Mouse (Mus musculus) left cerebral cortex, postnatal 36 days (tissue): ENCODE measurements around the gene Hoxc11. TPM values are rescaled to one million over a fixed set of nuclear protein-coding genes. Genes with fewer than 3 reads are reported as not detected.

Experiments used
- DNase-seq, 2 experiments: peaks; one replicate each; pipeline ENCODE4 v3.0.0; 2021 to 2022; ENCODE audit warnings: low spot score in 2 of 2, mixed read lengths in 1 of 2
- intact Hi-C: fragments of 180-260 bp; cut with DNase I; formaldehyde crosslinking; loops from one replicate; pipeline ENCODE4 v1.15.1; 2025
- total RNA-seq, 2 experiments: library from RNA; stranded (reverse); gene quantifications; 2 replicates each; pipeline ENCODE4 v1.2.3; 2021

Hoxc11 gene
- total RNA-seq, 2 experiments from 2014 or later: not detected

- DNase-seq: no peak
- intact Hi-C loops: no loop called here
Measured at GRCm38 (mm10) chr15:102962492-102962891, 8.3 kb downstream of the Hoxc11 start.

DNA sequence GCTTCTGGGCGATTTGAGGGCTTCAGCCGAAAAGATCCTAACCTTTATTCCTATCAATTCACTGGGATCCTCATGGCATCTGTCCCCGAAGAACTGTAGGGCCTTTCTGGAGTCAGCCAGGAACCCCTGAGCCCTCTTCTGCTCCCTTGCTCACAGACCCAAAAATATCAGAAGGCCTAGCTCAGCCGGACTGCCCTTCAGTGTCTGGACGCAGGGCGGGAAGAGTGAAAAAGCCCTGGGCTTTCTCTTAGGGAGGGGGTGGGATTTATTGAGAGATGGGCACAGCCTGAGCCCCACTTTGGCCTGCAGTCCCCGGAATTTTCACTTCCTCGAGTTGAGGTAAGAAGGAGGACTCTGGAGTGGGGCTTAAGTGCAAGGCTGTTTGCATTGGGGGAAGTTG lies 9.0 kb downstream of the Hoxc11 start:
- intact Hi-C loops: no loop called here
- no peak for DNase-seq

DNA sequence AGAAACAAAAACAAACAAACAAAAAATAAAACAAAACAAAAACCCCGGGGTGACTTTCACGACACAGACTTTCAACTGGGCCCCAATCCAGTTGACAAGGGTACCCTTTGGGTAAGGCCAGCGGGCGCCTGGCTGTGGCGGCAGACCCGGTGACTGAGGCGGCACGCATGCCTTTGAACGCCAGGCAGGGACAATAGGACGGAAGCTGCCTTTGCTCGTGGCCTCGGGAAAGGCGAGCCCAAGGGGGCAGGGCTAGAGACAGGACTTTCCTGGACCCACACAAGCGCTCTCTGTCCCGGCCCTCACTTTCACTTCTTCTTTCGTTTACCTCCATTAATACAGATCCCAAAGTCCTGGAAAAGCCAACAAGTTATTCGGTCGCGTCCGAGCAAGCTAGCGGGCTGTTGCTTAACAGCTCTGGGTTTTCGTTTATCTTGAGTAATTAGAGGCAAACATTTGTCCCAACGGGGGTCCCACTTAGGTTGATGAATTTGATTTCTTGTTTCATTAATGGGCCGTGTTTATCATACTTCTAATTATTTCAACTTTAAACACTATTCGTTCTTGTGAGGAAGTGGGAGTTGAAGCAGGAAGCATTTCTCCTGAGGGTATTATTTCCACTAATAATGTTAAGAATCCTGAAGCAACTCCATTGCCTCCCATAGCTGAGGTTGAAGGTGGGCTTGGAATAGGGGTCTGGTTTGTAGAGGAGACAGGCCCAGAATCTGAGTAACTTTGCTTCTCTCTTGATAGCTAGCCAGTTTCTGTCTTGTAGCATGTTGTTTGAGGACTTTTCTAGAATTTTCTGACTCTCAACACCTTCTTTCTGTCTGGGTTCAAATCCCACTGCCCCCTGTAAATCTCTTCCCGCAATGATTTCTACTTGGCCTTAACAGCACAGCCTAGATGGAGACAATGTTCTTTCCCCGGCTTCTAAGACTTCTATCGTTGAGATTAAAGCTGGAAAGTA lies 9.7 kb downstream of the Hoxc11 start:
- intact Hi-C loops: no loop called here
- DNase-seq: no peak

- intact Hi-C loops: loop anchor here (5.0 kb wide), 1 partner anchor 62 kb away; no protein-coding TSS in a partner anchor
- no peak for DNase-seq
Measured at GRCm38 (mm10) chr15:102965003-102965891, 11.0 kb downstream of the Hoxc11 start.

DNA sequence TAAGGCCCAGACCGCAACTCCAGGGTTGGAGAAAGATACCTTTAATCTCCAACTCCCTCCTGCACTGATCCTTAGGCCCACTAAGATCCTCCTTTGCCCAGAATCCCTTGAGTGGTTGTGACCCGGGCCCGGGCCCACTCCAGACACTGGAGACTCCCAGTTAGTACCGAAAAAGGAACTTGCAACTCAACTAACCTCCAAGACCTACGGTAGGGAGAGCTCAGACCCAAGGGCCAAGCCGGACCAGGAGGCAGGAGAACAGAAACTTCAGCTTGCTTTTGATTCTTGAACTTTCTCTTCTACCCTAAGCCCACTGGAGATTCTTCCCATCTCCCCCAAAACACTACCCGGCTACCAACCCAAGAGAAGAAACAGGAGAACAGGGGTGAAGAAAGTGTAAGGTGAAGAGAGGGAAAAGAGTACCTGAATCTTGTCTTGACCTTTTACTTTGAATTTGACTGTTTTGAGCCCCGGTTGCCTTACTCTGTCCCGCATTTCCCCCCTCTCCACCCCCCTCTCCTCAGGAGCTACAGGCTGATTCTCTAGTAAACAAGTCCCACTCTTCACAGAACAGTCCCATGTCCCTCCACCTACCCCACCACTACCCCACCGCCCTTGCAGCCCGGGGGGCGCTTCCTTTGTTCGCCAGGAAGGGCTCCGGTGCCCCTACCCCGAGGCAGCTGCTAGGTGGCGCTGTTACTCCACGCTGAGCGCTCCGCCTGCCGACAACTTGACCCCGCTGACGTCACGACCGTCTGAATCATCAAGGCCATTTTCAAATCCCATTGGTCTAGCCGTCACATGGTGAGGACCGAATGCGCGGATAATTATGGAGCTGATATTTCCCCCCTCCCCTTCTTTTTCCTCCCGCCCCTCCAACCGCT lies 11.9 kb downstream of the Hoxc11 start:
- DNase-seq: no peak
- intact Hi-C loops: loop anchor here (5.0 kb wide), 1 partner anchor 61 kb away; no protein-coding TSS in a partner anchor

GRCm38 (mm10) chr15:102966776-102967311 lies 12.6 kb downstream of the Hoxc11 start, which contains the start of gene Hoxc10:
Hoxc10 (plus strand) TSS chr15:102966796.
- intact Hi-C loops: loop anchor here (5.0 kb wide), 1 partner anchor 60 kb away; no protein-coding TSS in a partner anchor
- no peak for DNase-seq

GRCm38 (mm10) chr15:102967312-102967510 lies 13.0 kb downstream of the Hoxc11 start, which contains the start of gene Hoxc5:
Hoxc5 (plus strand) TSS chr15:102967443.
- no peak for DNase-seq
- intact Hi-C loops: loop anchor here (5.0 kb wide), 1 partner anchor 60 kb away; no protein-coding TSS in a partner anchor

- intact Hi-C loops: loop anchor here (5.0 kb wide), 1 partner anchor 60 kb away; no protein-coding TSS in a partner anchor
- DNase-seq: no peak
Measured at GRCm38 (mm10) chr15:102967511-102968397, 13.5 kb downstream of the Hoxc11 start.

GRCm38 (mm10) chr15:102969296-102969695 lies 15.1 kb downstream of the Hoxc11 start:
- DNase-seq: no peak
- intact Hi-C loops: loop anchor here (5.0 kb wide), 1 partner anchor 58 kb away; no protein-coding TSS in a partner anchor

GRCm38 (mm10) chr15:102970740-102971139 lies 16.5 kb downstream of the Hoxc11 start:
- intact Hi-C loops: loop anchor here (5.0 kb wide), 2 partner anchors 208 to 273 kb away; no protein-coding TSS in a partner anchor
- DNase-seq: no peak

GRCm38 (mm10) chr15:102972254-102972653 lies 18.0 kb downstream of the Hoxc11 start:
- intact Hi-C loops: loop anchor here (5.0 kb wide), 2 partner anchors 210 to 275 kb away; no protein-coding TSS in a partner anchor
- DNase-seq: no peak

DNA sequence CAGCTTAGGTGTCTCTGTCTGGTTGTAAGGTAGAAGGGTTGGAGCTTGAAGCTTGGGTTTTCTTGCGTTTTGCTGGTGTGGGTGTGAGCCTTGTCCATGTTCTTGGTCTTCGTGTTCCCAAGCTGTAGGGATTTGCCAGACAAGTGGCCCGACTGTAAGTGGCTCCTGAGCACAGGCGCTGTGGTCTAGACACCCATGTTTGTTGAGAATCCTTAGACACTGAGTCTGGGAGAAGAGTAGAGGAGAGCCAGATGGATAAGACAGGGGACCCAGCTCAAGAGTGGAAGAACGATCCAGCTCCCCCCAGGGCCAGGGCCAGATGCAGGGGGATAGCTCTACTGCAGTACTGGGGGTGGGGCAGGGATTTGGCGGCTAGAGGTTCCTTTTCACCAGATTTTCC lies 18.5 kb downstream of the Hoxc11 start:
- intact Hi-C loops: loop anchor here (5.0 kb wide), 2 partner anchors 210 to 275 kb away; no protein-coding TSS in a partner anchor
- DNase-seq: no peak

DNA sequence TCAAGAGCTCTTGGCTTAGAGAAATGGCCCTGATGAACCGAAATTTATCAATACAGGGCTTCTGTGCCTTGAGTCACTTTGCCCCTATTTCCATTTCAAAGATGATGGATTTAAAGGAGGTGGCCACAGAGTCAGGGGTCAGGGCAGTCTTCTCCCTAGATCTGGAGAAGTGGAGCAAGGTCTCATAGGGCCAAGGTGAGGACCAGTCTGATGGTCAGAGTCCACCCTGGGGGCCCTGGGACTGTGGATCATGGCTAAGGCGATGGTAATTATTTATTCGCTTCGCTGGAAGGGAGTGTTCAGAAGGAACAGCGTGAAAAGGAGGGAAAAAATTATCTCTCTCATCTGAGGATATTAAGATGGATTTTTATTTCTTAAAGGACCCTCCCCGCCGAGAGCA lies 20.8 kb downstream of the Hoxc11 start:
- intact Hi-C loops: no loop called here
- no peak for DNase-seq

DNA sequence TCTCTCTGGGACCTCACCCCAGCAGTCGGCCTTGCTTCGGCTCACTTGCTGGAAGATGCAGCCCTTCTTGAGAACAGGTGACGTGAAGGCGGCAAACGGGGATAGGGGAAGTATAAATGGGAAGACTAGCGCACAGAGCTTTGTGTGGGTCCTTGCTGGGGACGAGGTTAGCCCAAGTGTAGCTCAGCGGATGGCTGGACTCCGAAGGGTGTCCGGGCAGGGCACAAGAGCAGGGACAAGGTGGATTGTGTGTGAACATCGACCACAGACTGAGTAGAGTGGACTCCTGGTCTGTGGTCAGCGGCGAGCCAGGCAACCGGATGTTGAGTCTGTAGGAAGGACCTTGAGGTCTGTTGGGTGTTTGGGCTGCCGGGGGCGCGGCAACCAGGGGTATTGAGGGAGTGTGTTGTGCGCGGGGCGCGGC lies 21.5 kb downstream of the Hoxc11 start:
- intact Hi-C loops: no loop called here

GRCm38 (mm10) chr15:102976171-102976570 lies 21.9 kb downstream of the Hoxc11 start, which contains the start of gene Hoxc9:
Hoxc9 (plus strand) TSS chr15:102976439.
- intact Hi-C loops: no loop called here

More for the DNA sequence above, 21.5 kb downstream of the Hoxc11 start:
- no peak for DNase-seq

GRCm38 (mm10) chr15:102976631-102977422 lies 22.6 kb downstream of the Hoxc11 start:
- DNase-seq: no peak
- intact Hi-C loops: no loop called here

More at GRCm38 (mm10) chr15:102976171-102976570, 21.9 kb downstream of the Hoxc11 start, which contains the start of gene Hoxc9:
- no peak for DNase-seq
